Mouse (Mus musculus): ENCODE results near the gene Nebl. TPM values are rescaled to one million over a fixed set of nuclear protein-coding genes. Genes with fewer than 3 reads are reported as not detected.

Nebl gene
- polyA plus RNA-seq, 1 experiment from 2014 or later: 8.7 TPM

DNA sequence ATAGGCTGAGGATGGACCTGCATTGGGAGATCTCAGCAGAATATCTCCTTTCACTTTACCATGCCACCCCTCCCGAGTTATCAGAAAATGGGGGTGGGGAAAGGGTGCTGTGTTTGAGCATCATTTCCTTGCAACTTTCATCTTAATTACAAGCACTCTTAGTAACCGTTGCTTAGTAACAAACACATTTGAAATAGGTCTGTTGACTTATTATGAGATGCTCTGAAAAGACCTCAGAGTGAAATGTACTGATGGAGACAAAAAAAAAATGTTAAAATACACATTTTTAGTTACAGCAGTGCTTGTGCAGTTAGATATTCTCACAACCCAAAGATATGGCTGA lies 28.1 kb downstream of the Nebl start:
- Histone ChIP-seq H3K36me3 (no peaks in the 10 kb centered on the region), H3K4me3 (no peak overlapping the region), H3K4me1 (peaks cover 11% of the 10 kb centered on the region; the same call in 1 of the 2 replicates), H3K9me3 (no peaks in the 10 kb centered on the region), H3K27me3 (no peaks in the 10 kb centered on the region), H3K27ac (replicated peaks) (peak overlapping the region; percentile 62), H3K4me2 (replicated peaks) (no peak overlapping the region), H3K9ac (replicated peaks) (no peak overlapping the region)
- WGBS: 40% methylated on average over 2 of the region's 2 CpGs
- ATAC-seq (replicated peaks): peak; percentile 64

DNA sequence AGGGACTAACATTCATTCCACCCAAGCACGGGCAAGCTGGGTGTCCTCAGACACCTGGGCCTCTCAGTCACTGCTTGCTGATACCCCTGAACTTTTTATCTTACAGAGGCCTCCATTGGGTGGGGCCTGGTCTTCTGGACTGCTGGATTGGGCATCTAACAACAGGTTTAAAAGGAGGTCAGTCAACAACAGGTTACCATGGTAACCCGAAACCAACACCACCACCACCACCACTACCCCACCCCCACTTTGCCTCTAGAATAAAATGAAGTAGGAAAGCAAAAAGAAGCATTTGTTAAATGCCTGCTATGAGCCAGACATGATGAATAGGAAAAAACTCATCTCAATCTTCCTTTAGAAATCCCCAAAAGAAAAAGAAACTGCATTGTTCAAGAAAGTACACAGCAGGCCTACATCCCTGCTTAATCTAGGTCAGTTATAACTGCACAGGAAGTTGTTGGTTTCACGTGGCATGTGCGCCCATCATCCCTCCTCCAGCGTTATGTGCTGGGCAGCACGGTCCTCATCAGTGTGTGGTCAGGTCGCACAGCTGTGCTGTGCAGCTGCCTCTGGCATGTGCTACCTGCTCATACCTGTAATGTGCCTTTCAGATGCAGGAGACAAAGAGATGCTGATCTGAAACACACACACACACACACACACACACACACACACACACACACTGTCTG lies 28.6 kb downstream of the Nebl start:
- H3K4me3 ChIP-seq: no peak overlapping the region
- peak; percentile 55 for ATAC-seq (replicated peaks)
- H3K36me3 ChIP-seq: no peaks in the 10 kb centered on the region
- no peak overlapping the region for H3K9ac ChIP-seq (replicated peaks)
- peak overlapping the region; percentile 62 for H3K27ac ChIP-seq (replicated peaks)
- H3K4me1 ChIP-seq: peaks cover 11% of the 10 kb centered on the region; the same call in 1 of the 2 replicates
- H3K9me3 ChIP-seq: no peaks in the 10 kb centered on the region
- H3K27me3 ChIP-seq: no peaks in the 10 kb centered on the region
- 58% methylated on average over 7 of the region's 7 CpGs for WGBS
- no peak overlapping the region for H3K4me2 ChIP-seq (replicated peaks)

DNA sequence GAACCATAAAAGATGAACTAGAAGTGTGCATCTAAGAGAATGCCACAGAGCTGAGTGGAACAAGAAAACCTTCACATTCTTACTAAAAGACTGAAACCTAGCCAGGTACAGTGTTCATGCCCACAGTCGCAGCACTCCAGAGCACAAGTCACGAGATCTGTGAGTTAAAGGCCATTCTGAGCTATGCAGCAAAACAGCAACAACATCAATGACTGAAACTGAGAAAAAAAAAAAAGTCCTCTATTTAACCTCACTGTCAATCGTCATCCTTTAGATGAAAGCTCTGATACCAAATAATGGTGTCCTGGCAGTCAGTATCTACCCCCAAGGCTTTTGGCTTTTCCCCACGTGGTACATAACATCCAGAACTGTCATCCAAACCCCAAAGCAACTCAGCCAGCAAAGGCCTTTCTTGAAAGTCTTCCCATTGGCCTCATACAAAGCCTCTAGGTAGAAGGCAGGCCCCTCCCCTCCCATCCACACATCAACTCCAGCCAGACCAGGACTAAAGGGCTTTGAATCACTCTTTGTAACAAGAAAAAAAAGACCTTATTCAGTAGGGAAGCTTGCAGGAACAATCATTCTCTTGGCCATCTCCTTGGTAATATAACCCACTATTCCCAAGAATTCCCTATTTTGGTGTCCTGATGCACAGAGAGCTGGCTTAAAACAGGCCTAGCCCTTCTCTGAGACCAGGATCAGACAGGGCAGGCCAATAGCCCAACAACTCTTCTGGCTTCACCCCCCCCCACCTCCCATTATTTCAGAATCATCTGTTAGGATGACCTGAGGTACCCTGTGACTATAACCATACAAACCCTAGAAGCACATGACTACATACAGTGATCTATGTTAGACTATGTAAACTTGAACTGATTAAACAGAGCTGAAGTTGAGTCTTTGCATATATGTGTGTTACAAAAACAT lies 32.8 kb downstream of the Nebl start:
- ATAC-seq (replicated peaks): no peak
- no peaks in the 10 kb centered on the region for H3K36me3 ChIP-seq
- H3K4me1 ChIP-seq: peaks cover 11% of the 10 kb centered on the region; the same call in 1 of the 2 replicates
- H3K9me3 ChIP-seq: no peaks in the 10 kb centered on the region
- 47% methylated on average over 4 of the region's 4 CpGs for WGBS
- H3K4me2 ChIP-seq (replicated peaks): no peak overlapping the region
- H3K27me3 ChIP-seq: no peaks in the 10 kb centered on the region
- no peak overlapping the region for H3K4me3 ChIP-seq
- no peak overlapping the region for H3K9ac ChIP-seq (replicated peaks)
- no peak overlapping the region for H3K27ac ChIP-seq (replicated peaks)

DNA sequence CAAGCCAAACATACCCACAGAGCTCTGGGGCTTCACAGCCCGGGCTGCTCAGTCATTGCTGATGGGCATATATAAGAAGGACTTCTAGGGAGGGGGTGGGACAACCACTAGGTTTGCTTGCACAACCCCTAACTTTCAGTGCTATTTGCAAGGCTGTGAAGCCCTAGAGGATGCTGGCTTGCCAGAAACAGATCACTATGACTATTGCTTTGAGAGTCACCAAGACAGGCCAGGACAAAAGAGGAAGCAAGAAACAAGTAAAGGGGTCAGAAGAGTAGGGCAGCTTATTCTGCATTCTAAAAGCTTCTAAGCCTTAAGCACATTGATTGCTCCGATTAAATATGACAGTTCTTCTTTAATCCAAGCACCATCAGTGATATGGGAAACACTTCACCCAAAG lies 38.3 kb downstream of the Nebl start:
- no peak for ATAC-seq (replicated peaks)
- Histone ChIP-seq H3K4me1 (no peaks in the 10 kb centered on the region), H3K4me3 (no peak overlapping the region), H3K9ac (replicated peaks) (no peak overlapping the region), H3K9me3 (no peaks in the 10 kb centered on the region), H3K27me3 (no peaks in the 10 kb centered on the region), H3K4me2 (replicated peaks) (no peak overlapping the region), H3K27ac (replicated peaks) (no peak overlapping the region), H3K36me3 (no peaks in the 10 kb centered on the region)
- WGBS: 92% methylated on average over 2 of the region's 2 CpGs

DNA sequence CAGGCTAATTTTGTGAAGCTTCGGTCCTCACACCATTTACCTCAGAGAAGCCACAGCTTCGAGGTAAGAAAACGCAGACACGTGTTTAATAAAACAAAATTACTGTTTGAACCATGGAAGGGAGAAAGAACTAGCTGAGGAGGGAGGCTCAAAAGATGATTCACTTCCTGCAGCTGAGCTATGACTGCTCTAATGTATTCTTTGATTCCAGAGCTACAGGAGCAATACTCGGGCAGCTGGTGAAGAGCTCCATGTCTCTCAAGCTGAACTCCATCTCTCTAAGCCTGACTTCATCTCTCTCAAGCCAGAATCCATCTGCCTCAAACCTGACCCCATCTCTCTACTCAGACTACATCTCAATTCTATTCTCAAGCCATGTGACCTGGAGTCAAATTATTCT lies 41.0 kb downstream of the Nebl start:
- WGBS: 86% methylated on average over 5 of the region's 5 CpGs
- no peak for ATAC-seq (replicated peaks)
- no peak overlapping the region for H3K4me3 ChIP-seq
- no peaks in the 10 kb centered on the region for H3K9me3 ChIP-seq
- H3K27me3 ChIP-seq: no peaks in the 10 kb centered on the region
- H3K4me2 ChIP-seq (replicated peaks): no peak overlapping the region
- no peaks in the 10 kb centered on the region for H3K36me3 ChIP-seq
- H3K27ac ChIP-seq (replicated peaks): no peak overlapping the region
- no peak overlapping the region for H3K9ac ChIP-seq (replicated peaks)
- H3K4me1 ChIP-seq: no peaks in the 10 kb centered on the region

DNA sequence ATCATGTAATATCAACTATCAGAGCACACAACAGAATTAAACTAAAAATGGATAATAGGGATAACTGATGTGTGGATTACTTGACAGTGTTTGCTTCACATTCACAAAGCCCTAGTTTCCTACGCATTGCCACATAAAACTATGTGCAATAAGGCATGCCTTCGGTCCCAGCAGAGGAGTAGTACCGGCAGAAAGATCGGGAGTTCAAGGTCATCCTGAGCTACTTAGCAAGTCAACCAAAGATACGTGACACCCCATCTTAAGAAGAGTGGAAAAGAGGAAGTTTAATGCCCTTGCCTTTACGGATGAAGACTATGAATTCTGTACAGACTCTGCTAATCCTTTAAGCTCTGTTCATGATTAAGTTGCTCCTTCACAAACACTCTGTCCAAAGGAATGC lies 44.1 kb downstream of the Nebl start:
- H3K4me2 ChIP-seq (replicated peaks): no peak overlapping the region
- H3K4me1 ChIP-seq: peaks cover 7% of the 10 kb centered on the region
- WGBS: 83% methylated on average over 6 of the region's 6 CpGs
- H3K36me3 ChIP-seq: no peaks in the 10 kb centered on the region
- H3K9ac ChIP-seq (replicated peaks): no peak overlapping the region
- H3K9me3 ChIP-seq: no peaks in the 10 kb centered on the region
- no peaks in the 10 kb centered on the region for H3K27me3 ChIP-seq
- no peak overlapping the region for H3K4me3 ChIP-seq
- no peak for ATAC-seq (replicated peaks)
- no peak overlapping the region for H3K27ac ChIP-seq (replicated peaks)

DNA sequence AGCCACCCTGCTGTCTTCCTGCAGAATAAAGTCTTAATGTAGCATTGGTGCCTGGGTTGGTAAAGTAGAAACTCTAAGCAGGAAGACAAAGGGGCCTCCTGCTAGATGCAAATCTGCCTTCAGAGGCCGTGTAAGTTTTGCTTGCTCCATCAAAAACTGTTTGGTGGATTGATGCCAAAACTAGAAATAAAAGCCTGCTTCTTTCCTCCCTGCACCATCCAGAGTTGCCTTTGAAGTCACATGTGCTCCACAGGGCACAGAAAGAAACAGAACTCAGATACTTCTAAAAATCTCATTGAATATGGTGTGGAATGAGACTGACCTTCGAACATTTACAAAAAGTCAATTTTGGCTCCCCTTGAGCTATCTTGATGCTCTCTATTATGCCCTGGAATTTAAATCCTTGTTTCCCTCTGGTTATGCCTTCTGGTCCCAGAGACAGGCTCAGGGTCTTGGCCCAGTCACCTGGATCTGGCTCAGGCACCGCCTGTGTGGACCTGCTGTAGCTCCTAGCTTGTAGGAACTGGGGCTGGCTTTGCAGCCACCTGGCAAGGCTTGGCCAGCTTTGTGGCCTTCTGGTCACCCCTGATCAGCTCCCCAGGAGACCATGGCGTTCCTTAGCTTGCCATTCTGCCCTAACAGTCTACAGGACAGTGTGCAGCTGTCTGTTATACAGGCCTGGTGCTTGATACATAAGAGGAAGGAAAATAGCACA lies 47.8 kb downstream of the Nebl start:
- Histone ChIP-seq H3K4me3 (no peak overlapping the region), H3K4me1 (peaks cover 7% of the 10 kb centered on the region), H3K9ac (replicated peaks) (no peak overlapping the region), H3K27me3 (no peaks in the 10 kb centered on the region), H3K36me3 (no peaks in the 10 kb centered on the region), H3K27ac (replicated peaks) (no peak overlapping the region), H3K4me2 (replicated peaks) (no peak overlapping the region), H3K9me3 (no peaks in the 10 kb centered on the region)
- 64% methylated on average over 4 of the region's 4 CpGs for WGBS
- ATAC-seq (replicated peaks): peak; percentile 51; the same call in 1 of the 2 replicates

DNA sequence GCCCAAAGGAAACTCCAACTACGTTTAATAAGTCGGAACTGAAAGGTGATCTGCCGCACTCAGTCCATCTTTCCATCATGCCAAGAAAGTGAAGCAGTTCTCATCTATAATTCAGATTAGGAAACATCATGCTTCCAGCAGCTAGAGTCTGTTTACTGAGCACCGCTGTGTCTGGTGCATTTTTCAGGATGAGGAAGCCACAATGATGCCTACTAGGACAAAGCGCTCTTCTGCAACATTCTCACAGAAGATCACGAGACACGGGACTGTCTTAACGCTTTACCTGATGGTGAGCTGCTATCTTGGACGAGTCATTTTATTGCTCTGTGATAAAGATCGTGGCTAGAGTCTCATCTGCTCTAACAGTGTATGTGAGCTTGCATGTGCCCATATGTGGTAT lies 59.1 kb downstream of the Nebl start:
- H3K9me3 ChIP-seq: no peaks in the 10 kb centered on the region
- no peak overlapping the region for H3K27ac ChIP-seq (replicated peaks)
- peaks cover 19% of the 10 kb centered on the region for H3K4me1 ChIP-seq
- ATAC-seq (replicated peaks): no peak
- no peak overlapping the region for H3K4me2 ChIP-seq (replicated peaks)
- no peaks in the 10 kb centered on the region for H3K36me3 ChIP-seq
- WGBS: 94% methylated on average over 10 of the region's 10 CpGs
- no peak overlapping the region for H3K9ac ChIP-seq (replicated peaks)
- no peaks in the 10 kb centered on the region for H3K27me3 ChIP-seq
- no peak overlapping the region for H3K4me3 ChIP-seq

DNA sequence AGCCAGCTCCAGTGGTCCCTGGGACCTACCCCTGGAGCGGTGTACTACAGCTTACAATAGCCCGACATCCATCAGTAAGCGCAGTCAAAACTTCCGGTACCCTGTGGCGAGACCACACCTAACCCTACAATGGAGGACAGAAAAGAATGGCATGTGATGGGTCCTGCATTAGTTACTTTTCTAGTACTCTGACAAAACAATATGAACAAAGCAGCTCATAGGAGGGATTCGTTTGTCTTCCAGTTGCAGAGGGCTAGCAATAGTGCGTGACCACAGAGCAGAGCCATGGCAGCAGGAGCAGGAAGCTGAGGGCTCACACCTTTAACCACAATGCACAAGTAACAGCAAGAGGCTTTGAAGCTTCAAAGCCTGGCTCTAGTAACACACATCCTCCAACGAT lies 59.7 kb downstream of the Nebl start:
- 82% methylated on average over 8 of the region's 8 CpGs for WGBS
- ATAC-seq (replicated peaks): no peak
- Histone ChIP-seq H3K9me3 (no peaks in the 10 kb centered on the region), H3K27ac (replicated peaks) (no peak overlapping the region), H3K9ac (replicated peaks) (no peak overlapping the region), H3K36me3 (no peaks in the 10 kb centered on the region), H3K4me2 (replicated peaks) (no peak overlapping the region), H3K27me3 (no peaks in the 10 kb centered on the region), H3K4me3 (no peak overlapping the region), H3K4me1 (peaks cover 19% of the 10 kb centered on the region)

DNA sequence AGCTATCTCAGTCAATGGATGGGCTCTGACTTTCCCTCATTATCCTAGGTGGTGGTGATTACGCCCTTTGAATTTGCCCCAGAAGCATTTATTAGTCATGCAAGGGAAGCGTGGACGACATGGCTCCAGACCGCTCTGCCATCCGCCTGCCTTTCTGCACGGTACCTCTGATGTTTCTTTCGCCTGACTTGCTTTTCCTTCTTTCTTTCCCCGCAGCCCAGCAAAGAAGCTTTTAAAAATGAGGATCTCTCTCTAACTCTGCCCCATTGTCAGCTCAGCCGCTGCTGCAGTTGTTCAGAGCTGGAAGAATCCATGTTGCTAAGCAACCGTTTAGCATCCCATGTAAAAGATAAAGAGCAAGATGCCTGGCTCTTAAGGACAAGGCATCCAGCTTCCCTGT lies 61.3 kb downstream of the Nebl start:
- 8% methylated on average over 10 of the region's 10 CpGs for WGBS
- Histone ChIP-seq H3K9ac (replicated peaks) (peak overlapping the region; percentile 27), H3K36me3 (no peaks in the 10 kb centered on the region), H3K9me3 (no peaks in the 10 kb centered on the region), H3K4me1 (peaks cover 19% of the 10 kb centered on the region), H3K27ac (replicated peaks) (peak overlapping the region; percentile 85), H3K27me3 (no peaks in the 10 kb centered on the region), H3K4me2 (replicated peaks) (peak overlapping the region; percentile 44), H3K4me3 (peak overlapping the region; percentile 23)
- ATAC-seq (replicated peaks): peak; percentile 90

DNA sequence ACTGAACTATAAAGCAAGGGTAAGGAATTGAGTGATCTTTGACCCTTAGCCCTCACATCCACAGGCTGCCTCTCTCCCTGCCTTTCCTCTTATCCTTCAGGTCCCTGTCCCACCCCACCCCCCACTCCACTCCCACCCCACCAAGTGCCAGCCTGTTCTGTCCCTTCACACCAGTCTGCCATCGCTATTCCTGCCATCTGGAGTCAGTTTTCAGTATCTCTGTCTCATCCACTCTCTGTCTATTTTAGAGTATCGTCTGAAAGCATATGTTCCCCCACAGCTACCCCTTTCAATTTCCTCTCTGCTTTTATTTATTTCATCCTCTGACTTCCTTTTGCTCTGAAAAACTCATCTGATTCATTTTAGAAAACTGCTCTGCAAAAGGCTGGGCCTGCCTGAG lies 62.3 kb downstream of the Nebl start:
- ATAC-seq (replicated peaks): peak; percentile 26; the same call in 1 of the 2 replicates
- WGBS: 28% methylated on average over 2 of the region's 2 CpGs
- Histone ChIP-seq H3K4me1 (peaks cover 19% of the 10 kb centered on the region), H3K27me3 (no peaks in the 10 kb centered on the region), H3K9ac (replicated peaks) (no peak overlapping the region), H3K4me3 (no peak overlapping the region), H3K36me3 (no peaks in the 10 kb centered on the region), H3K9me3 (no peaks in the 10 kb centered on the region), H3K27ac (replicated peaks) (peak overlapping the region; percentile 57), H3K4me2 (replicated peaks) (no peak overlapping the region)

DNA sequence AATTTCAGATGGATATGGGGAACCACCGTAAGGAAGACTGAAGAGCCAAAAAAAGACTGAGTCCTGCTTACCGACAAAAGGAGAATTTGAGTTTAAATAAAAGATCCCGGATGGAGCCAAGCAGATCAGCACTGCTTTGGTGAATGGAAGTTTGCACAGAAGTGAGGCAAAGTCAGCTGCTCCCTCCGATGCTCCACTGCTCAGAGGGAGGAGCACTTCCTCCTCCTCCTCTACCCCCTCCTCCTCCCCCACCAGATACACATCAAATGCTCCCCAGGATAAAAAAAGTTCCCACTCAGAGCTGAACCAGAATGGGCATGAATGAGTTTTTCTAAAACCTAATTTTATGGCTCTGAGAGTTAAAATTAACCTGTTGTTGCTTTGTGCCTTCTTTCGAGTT lies 73.1 kb downstream of the Nebl start:
- Histone ChIP-seq H3K27me3 (no peaks in the 10 kb centered on the region), H3K9me3 (no peaks in the 10 kb centered on the region), H3K4me3 (no peak overlapping the region), H3K27ac (replicated peaks) (no peak overlapping the region), H3K4me1 (no peaks in the 10 kb centered on the region), H3K4me2 (replicated peaks) (no peak overlapping the region), H3K36me3 (no peaks in the 10 kb centered on the region), H3K9ac (replicated peaks) (no peak overlapping the region)
- WGBS: 66% methylated on average over 5 of the region's 5 CpGs
- ATAC-seq (replicated peaks): no peak

All from forebrain, embryonic 15.5 days (tissue).